Mouse (Mus musculus) brain, adult 2 months (tissue): ENCODE results near the gene P4htm.
A peak's percentile ranks its signal among the peaks of the same experiment; 100 is the strongest.

ENCODE experiments used
- DNase-seq: peaks from one replicate; pipeline ENCODE4 v3.0.0; 2011; ENCODE audit warnings: low read depth, low spot score

The P4htm gene

GRCm38 (mm10) chr9:108546875-108547274 lies 50.6 kb downstream of the P4htm start:
- no peak for DNase-seq

- DNase-seq = peak; percentile 25
These were observed 51.5 kb downstream of the P4htm start for GRCm38 (mm10) chr9:108545986-108546385.

- DNase-seq = no peak
These were observed 56.6 kb downstream of the P4htm start for GRCm38 (mm10) chr9:108540846-108541245.

GRCm38 (mm10) chr9:108531496-108531895 lies 66.0 kb downstream of the P4htm start:
- DNase-seq = no peak

GRCm38 (mm10) chr9:108530954-108531353 lies 66.5 kb downstream of the P4htm start:
- DNase-seq = no peak
